Mouse (Mus musculus): ENCODE data around the gene Map4. TPM values are rescaled to one million over a fixed set of nuclear protein-coding genes. Genes with fewer than 3 reads are reported as not detected.
"Not testable (repeated sequence)": the region's sequence is repeated elsewhere in the genome, so short reads cannot be mapped to it uniquely, and the experiment has no call there.

Map4 gene
- total RNA-seq, 2 experiments from 2014 or later: 418 to 437 TPM

GRCm38 (mm10) chr9:109980223-109980622 lies 49.0 kb downstream of the Map4 start:
- intact Hi-C loops (cut with DNase I): loop anchor here (5.0 to 10.0 kb wide), 3 partner anchors 43 to 92 kb away; no protein-coding TSS in a partner anchor
- DNase-seq: not testable (repeated sequence)

GRCm38 (mm10) chr9:109985416-109985815 lies 54.2 kb downstream of the Map4 start:
- intact Hi-C loops (cut with DNase I): loop anchor here (10.0 kb wide), 1 partner anchor 91 kb away; no protein-coding TSS in a partner anchor
- DNase-seq: peak; percentile 34 to 50

- no peak for DNase-seq
- intact Hi-C loops (cut with DNase I): loop anchor here (10.0 kb wide), 1 partner anchor 94 kb away; no protein-coding TSS in a partner anchor
Observed at GRCm38 (mm10) chr9:109989084-109989483, 57.8 kb downstream of the Map4 start.

- no peak for DNase-seq
- intact Hi-C loops (cut with DNase I): no loop called here
Observed at GRCm38 (mm10) chr9:109997441-109997840, 66.2 kb downstream of the Map4 start.

- intact Hi-C loops (cut with DNase I): no loop called here
- DNase-seq: no peak
Observed at GRCm38 (mm10) chr9:110001946-110002345, 70.7 kb downstream of the Map4 start.

GRCm38 (mm10) chr9:110002413-110002812 lies 71.2 kb downstream of the Map4 start:
- DNase-seq: no peak
- intact Hi-C loops (cut with DNase I): no loop called here

GRCm38 (mm10) chr9:110019224-110019623 lies 88.0 kb downstream of the Map4 start:
- DNase-seq: no peak
- intact Hi-C loops (cut with DNase I): no loop called here

GRCm38 (mm10) chr9:110020405-110020804 lies 89.1 kb downstream of the Map4 start:
- intact Hi-C loops (cut with DNase I): no loop called here
- DNase-seq: no peak

- intact Hi-C loops (cut with DNase I): no loop called here
- DNase-seq: no peak
Observed at GRCm38 (mm10) chr9:110021463-110021862, 90.2 kb downstream of the Map4 start.

GRCm38 (mm10) chr9:110022151-110022550 lies 90.9 kb downstream of the Map4 start:
- intact Hi-C loops (cut with DNase I): no loop called here

GRCm38 (mm10) chr9:110035091-110035490 lies 103.8 kb downstream of the Map4 start:
- no peak for DNase-seq
- intact Hi-C loops (cut with DNase I): no loop called here

More at GRCm38 (mm10) chr9:110022151-110022550, 90.9 kb downstream of the Map4 start:
- DNase-seq: no peak

GRCm38 (mm10) chr9:110037895-110038294 lies 106.6 kb downstream of the Map4 start:
- DNase-seq: no peak
- intact Hi-C loops (cut with DNase I): no loop called here

GRCm38 (mm10) chr9:110038485-110038884 lies 107.2 kb downstream of the Map4 start:
- DNase-seq: no peak
- intact Hi-C loops (cut with DNase I): no loop called here

GRCm38 (mm10) chr9:110044373-110044772 lies 113.1 kb downstream of the Map4 start:
- intact Hi-C loops (cut with DNase I): no loop called here
- no peak for DNase-seq

GRCm38 (mm10) chr9:110045763-110046377 lies 114.6 kb downstream of the Map4 start:
- DNase-seq: no peak
- intact Hi-C loops (cut with DNase I): no loop called here

- DNase-seq: no peak
- intact Hi-C loops (cut with DNase I): no loop called here
Observed at GRCm38 (mm10) chr9:110047260-110047659, 116.0 kb downstream of the Map4 start.

- no peak for DNase-seq
- intact Hi-C loops (cut with DNase I): no loop called here
Observed at GRCm38 (mm10) chr9:110047857-110048256, 116.6 kb downstream of the Map4 start.

GRCm38 (mm10) chr9:110051184-110051583 lies 119.9 kb downstream of the Map4 start:
- DNase-seq: no peak
- intact Hi-C loops (cut with DNase I): no loop called here

GRCm38 (mm10) chr9:110051869-110052661 lies 120.8 kb downstream of the Map4 start:
- no peak for DNase-seq
- intact Hi-C loops (cut with DNase I): no loop called here

GRCm38 (mm10) chr9:110052951-110053304 lies 121.7 kb downstream of the Map4 start:
- intact Hi-C loops (cut with DNase I): no loop called here
- no peak for DNase-seq

- intact Hi-C loops (cut with DNase I): no loop called here
Observed at GRCm38 (mm10) chr9:110053305-110054079, 122.2 kb downstream of the Map4 start.

More at GRCm38 (mm10) chr9:110053305-110054079, 122.2 kb downstream of the Map4 start:
- no peak for DNase-seq
